Mouse (Mus musculus): ENCODE measurements around the gene Usp15. TPM values are rescaled to one million over a fixed set of nuclear protein-coding genes. Genes with fewer than 3 reads are reported as not detected.

The Usp15 gene
- polyA plus RNA-seq, 1 experiment: 175 TPM

GRCm38 (mm10) chr10:123056463-123056862 is 140.3 kb downstream of the Usp15 start:
- no peaks in the 10 kb centered on the region for H3K9me3 ChIP-seq (replicated peaks; ENCODE audit: control insufficient read depth, insufficient read depth, low read length, poor library complexity, severe bottlenecking)
- no peaks in the 10 kb centered on the region for H3K4me1 ChIP-seq (ENCODE audit: control insufficient read depth, insufficient read depth, low read length)
- H3K4me3 ChIP-seq (ENCODE audit: low read depth, low read length): no peak overlapping the region
- no peaks in the 10 kb centered on the region for H3K27me3 ChIP-seq (ENCODE audit: control insufficient read depth, insufficient read depth, low read length, poor library complexity, severe bottlenecking)
- H3K36me3 ChIP-seq (ENCODE audit: control insufficient read depth, insufficient read depth, low read length, poor library complexity, severe bottlenecking): no peaks in the 10 kb centered on the region
- no peak overlapping the region for H3K9ac ChIP-seq (ENCODE audit: low read depth, poor library complexity, severe bottlenecking)
- H3K27ac ChIP-seq (ENCODE audit: insufficient read depth, low read length): no peak overlapping the region
- TF ChIP-seq EP300 (IDR thresholded peaks at IDR 0.05; ENCODE audit: insufficient read depth, low read depth, low read length): no peak

- Histone ChIP-seq H3K36me3 (ENCODE audit: control insufficient read depth, insufficient read depth, low read length, poor library complexity, severe bottlenecking) (no peaks in the 10 kb centered on the region), H3K9me3 (replicated peaks; ENCODE audit: control insufficient read depth, insufficient read depth, low read length, poor library complexity, severe bottlenecking) (no peaks in the 10 kb centered on the region), H3K27ac (ENCODE audit: insufficient read depth, low read length) (no peak overlapping the region), H3K4me1 (ENCODE audit: control insufficient read depth, insufficient read depth, low read length) (no peaks in the 10 kb centered on the region), H3K9ac (ENCODE audit: low read depth, poor library complexity, severe bottlenecking) (no peak overlapping the region), H3K27me3 (ENCODE audit: control insufficient read depth, insufficient read depth, low read length, poor library complexity, severe bottlenecking) (no peaks in the 10 kb centered on the region), H3K4me3 (ENCODE audit: low read depth, low read length) (no peak overlapping the region)
- TF ChIP-seq POLR2A (IDR thresholded peaks at IDR 0.05; ENCODE audit: insufficient read depth, low read length) (no peak), EP300 (IDR thresholded peaks at IDR 0.05; ENCODE audit: insufficient read depth, low read depth, low read length) (no peak), CTCF (IDR thresholded peaks at IDR 0.05; ENCODE audit: low read depth, low read length) (no peak)
Measured at GRCm38 (mm10) chr10:123055205-123056000, 141.4 kb downstream of the Usp15 start.

Other genes starting within 250 kb of the Usp15 start
- 39.7 and 48.4 TPM in 2 replicates for gene Mon2, start 120.5 kb downstream of the Usp15 start, polyA plus RNA-seq (2011; ENCODE audit: insufficient read depth, insufficient read length, low read depth, missing spikeins)
- not detected in 2 replicates for gene Fam19a2, start 67.0 kb upstream of the Usp15 start, polyA plus RNA-seq (2011; ENCODE audit: insufficient read depth, insufficient read length, low read depth, missing spikeins)

Data from ES-Bruce4 (cell line).